Mouse (Mus musculus) hindbrain, embryonic 15.5 days (tissue): ENCODE data around the gene Urah. TPM values are rescaled to one million over a fixed set of nuclear protein-coding genes. Genes with fewer than 3 reads are reported as not detected.

ENCODE experiments used
- ATAC-seq: fragments of 200-750 bp; cut with Nextera tagmentation; 2 replicates; pipeline ENCODE4 v1.8.0; 2017; ENCODE audit warnings: low read depth, moderate number of reproducible peaks, moderate TSS enrichment; ENCODE audit not compliant: low FRiP score
- H3K27ac ChIP-seq: fragments of 300-500 bp; sonication (generic); replicated peaks from 2 replicates; pipeline ENCODE4 v1.5.1; 2015; ENCODE audit warnings: mild to moderate bottlenecking, inconsistent platforms
- H3K27me3 ChIP-seq: fragments of 300-500 bp; sonication (generic); 2 replicates; pipeline ENCODE4 v1.6.1; 2015; ENCODE audit warnings: control low read depth, inconsistent platforms
- H3K36me3 ChIP-seq: fragments of 300-500 bp; sonication (generic); 2 replicates; pipeline ENCODE4 v1.6.1; 2015; ENCODE audit warnings: control low read depth, inconsistent platforms
- H3K4me1 ChIP-seq: fragments of 300-500 bp; sonication (generic); replicated peaks from 2 replicates; pipeline ENCODE4 v1.6.1; 2015; ENCODE audit warnings: control low read depth, inconsistent platforms
- H3K4me2 ChIP-seq: fragments of 300-500 bp; sonication (generic); 2 replicates; pipeline ENCODE4 v1.6.1; 2015; ENCODE audit warnings: moderate library complexity, mild to moderate bottlenecking, inconsistent platforms
- H3K4me3 ChIP-seq: fragments of 300-500 bp; sonication (generic); 2 replicates; pipeline ENCODE4 v1.5.1; 2015; ENCODE audit warnings: mild to moderate bottlenecking, inconsistent platforms
- H3K9ac ChIP-seq: fragments of 300-500 bp; sonication (generic); 2 replicates; pipeline ENCODE4 v1.6.1; 2015; ENCODE audit warnings: inconsistent platforms
- H3K9me3 ChIP-seq: fragments of 300-500 bp; sonication (generic); 2 replicates; pipeline ENCODE4 v1.6.1; 2016; ENCODE audit warnings: control low read depth, inconsistent platforms
- WGBS: fragments of 180-500 bp; shearing (Covaris S2); methylation state at CpG from one replicate; pipeline ENCODE4 v1.1.7; 2015; 5-methylcytosine and 5-hydroxymethylcytosine counted together
- polyA plus RNA-seq: library from polyadenylated mRNA; unstranded; fragments of >200 nt; fragmentation: Nextera tagmentation; extraction: Ambion mirVana; gene quantifications from 2 replicates; pipeline ENCODE4 v1.2.1, GENCODE M21; 2015

Gene Urah
- polyA plus RNA-seq, 1 experiment from 2014 or later, result 0.25 TPM

DNA sequence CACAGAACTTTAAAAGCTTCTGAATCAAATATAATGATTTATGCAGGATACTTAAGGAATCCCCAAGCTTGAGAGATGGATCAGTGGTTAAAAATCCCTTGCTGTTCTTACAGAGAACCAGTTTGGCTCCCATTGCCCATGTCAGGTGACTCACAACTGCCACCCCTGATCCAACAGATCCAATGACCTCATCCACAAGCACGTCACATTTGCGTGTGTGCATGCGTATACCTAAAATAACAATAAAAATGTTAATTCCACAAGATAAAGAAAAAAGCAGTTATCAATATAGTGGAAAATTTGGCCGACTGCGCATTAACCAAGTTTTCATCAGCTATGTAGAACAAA lies 13.5 kb upstream of the Urah start:
- peaks cover 9% of the 10 kb centered on the region for H3K36me3 ChIP-seq
- H3K4me1 ChIP-seq, result peaks cover 27% of the 10 kb centered on the region
- H3K4me3 ChIP-seq, result peak overlapping the region; percentile 67
- peak overlapping the region; percentile 67 for H3K9ac ChIP-seq
- H3K27ac ChIP-seq, result peak overlapping the region; percentile 94
- no peaks in the 10 kb centered on the region for H3K9me3 ChIP-seq
- peak; percentile 59 for ATAC-seq
- peak overlapping the region; percentile 59 for H3K4me2 ChIP-seq
- H3K27me3 ChIP-seq, result 0 out of 2 replicates have a peak, but pooled peaks cover 3% of the 10 kb centered on the region
- WGBS, result 41% methylated on average over 5 of the region's 5 CpGs

- H3K4me1 ChIP-seq, result peaks cover 27% of the 10 kb centered on the region
- peak within 1 kb of the TSS; percentile 94 for H3K27ac ChIP-seq
- peak within 1 kb of the TSS; percentile 67 for H3K4me3 ChIP-seq
- peaks cover 9% of the 10 kb centered on the region for H3K36me3 ChIP-seq
- H3K9ac ChIP-seq, result peak within 1 kb of the TSS; percentile 67
- peak within 1 kb of the TSS; percentile 59 for H3K4me2 ChIP-seq
- 0 out of 2 replicates have a peak, but pooled peaks cover 3% of the 10 kb centered on the region for H3K27me3 ChIP-seq
- ATAC-seq, result peak; percentile 93
- no peaks in the 10 kb centered on the region for H3K9me3 ChIP-seq
- WGBS, result 3% methylated on average over 21 of the region's 21 CpGs
These were observed 13.0 kb upstream of the Urah start, which contains the start of gene Zfp941 for GRCm38 (mm10) chr7:140821653-140822329. Gene Zfp941, minus strand, starts transcription at chr7:140822178.

- Histone ChIP-seq H3K36me3 (peaks cover 5% of the 10 kb centered on the region), H3K4me3 (no peak overlapping the region), H3K4me1 (peaks cover 18% of the 10 kb centered on the region), H3K27ac (no peak overlapping the region), H3K27me3 (0 out of 2 replicates have a peak, but pooled peaks cover 3% of the 10 kb centered on the region), H3K9ac (no peak overlapping the region), H3K4me2 (no peak overlapping the region), H3K9me3 (no peaks in the 10 kb centered on the region)
- 91% methylated on average over 4 of the region's 4 CpGs for WGBS
- ATAC-seq, result no peak
These were observed 12.1 kb upstream of the Urah start for GRCm38 (mm10) chr7:140822731-140823130.

DNA sequence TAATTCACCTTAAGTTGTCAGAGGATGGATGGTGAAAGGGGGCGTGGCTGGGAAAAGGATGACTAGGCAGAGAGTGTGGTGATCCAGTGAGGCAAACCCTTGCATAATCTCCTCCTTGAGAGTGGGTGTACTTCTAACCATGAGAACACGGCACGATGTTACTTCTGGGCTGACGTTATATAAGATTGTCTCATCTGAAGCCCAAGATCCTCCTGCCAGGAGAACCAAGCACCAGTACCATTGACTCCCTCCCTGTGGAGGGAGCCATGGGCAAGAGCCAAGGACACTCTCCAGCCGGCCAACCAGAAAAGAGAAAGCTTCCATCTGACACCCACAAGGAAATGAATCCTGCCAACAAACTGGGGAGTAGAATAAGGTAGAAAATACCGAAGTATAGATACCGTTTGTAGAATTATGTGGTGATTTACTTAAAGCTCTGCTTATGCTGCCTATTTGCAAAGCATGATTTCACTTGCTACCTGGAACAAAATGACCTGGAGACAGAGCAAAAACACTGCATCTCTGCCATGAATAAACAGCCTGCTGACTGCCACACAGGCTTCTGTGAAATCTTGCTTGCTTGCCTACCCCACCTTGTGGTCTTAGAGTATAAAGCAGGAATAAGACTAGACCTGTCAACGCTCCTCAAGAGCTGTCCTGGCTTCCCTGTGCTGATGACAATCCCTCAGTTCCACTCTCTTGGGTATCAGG lies 6.5 kb upstream of the Urah start:
- ATAC-seq, result peak; percentile 66; the same call in 1 of the 2 replicates
- Histone ChIP-seq H3K36me3 (no peaks in the 10 kb centered on the region), H3K4me3 (no peak overlapping the region), H3K27ac (0 out of 2 replicates have a peak overlapping the region, but pooled peaks have one; percentile 42), H3K4me1 (0 out of 2 replicates have a peak, but pooled peaks cover 4% of the 10 kb centered on the region), H3K4me2 (0 out of 2 replicates have a peak overlapping the region, but pooled peaks have one; percentile 1), H3K9me3 (no peaks in the 10 kb centered on the region), H3K9ac (peak overlapping the region; percentile 17; the same call in 1 of the 2 replicates), H3K27me3 (0 out of 2 replicates have a peak, but pooled peaks cover 3% of the 10 kb centered on the region)
- 46% methylated on average over 8 of the region's 8 CpGs for WGBS

DNA sequence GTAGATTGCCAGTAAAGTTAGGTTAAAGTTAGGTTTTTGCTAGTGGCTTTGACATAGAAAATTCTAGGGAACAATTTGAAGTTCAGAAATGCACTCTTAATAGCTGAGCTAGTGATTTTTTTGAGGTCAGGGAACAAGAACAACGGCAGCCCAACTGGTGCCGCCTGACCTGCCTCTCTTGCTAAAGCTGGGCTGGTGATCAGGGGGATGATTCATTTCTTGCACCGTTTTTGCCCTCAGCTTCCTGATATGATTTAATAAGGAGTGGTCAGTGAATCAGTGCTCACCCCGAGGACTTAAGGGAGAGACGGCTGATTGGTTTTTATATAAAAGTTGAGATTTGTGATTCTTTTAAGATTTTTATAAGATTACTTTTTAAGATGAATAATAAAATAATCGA lies 3.4 kb upstream of the Urah start:
- no peak overlapping the region for H3K27ac ChIP-seq
- no peak overlapping the region for H3K4me3 ChIP-seq
- no peak overlapping the region for H3K4me2 ChIP-seq
- H3K9me3 ChIP-seq, result no peaks in the 10 kb centered on the region
- 69% methylated on average over 6 of the region's 6 CpGs for WGBS
- ATAC-seq, result no peak
- H3K9ac ChIP-seq, result no peak overlapping the region
- no peaks in the 10 kb centered on the region for H3K36me3 ChIP-seq
- 0 out of 2 replicates have a peak, but pooled peaks cover 4% of the 10 kb centered on the region for H3K4me1 ChIP-seq
- H3K27me3 ChIP-seq, result no peaks in the 10 kb centered on the region

GRCm38 (mm10) chr7:140833341-140833740 lies 1.5 kb upstream of the Urah start:
- Histone ChIP-seq H3K4me2 (no peak overlapping the region), H3K4me3 (no peak overlapping the region), H3K9ac (no peak overlapping the region), H3K27me3 (no peaks in the 10 kb centered on the region), H3K27ac (no peak overlapping the region), H3K4me1 (no peaks in the 10 kb centered on the region), H3K9me3 (no peaks in the 10 kb centered on the region), H3K36me3 (no peaks in the 10 kb centered on the region)
- 80% methylated on average over 4 of the region's 4 CpGs for WGBS
- ATAC-seq, result no peak

DNA sequence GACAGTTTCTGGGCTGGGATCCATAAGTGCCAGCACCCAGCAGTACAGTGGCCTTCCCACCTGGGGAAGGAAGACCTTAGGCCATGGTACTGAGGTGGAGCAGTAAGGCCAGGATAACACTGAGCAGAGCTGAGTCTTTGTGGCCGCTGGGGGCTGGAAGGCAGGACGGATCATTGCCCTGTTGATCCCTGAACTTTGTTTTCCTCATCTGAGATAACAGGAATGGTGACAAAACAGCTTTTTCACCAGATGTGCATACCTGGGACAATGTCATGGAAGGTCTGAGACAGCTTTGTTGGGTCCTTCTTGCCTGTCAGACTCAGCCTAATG lies 905 bp downstream of the Urah start:
- no peaks in the 10 kb centered on the region for H3K36me3 ChIP-seq
- no peak overlapping the region for H3K27ac ChIP-seq
- ATAC-seq, result peak; percentile 27; the same call in 1 of the 2 replicates
- H3K27me3 ChIP-seq, result peaks cover under 1% of the 10 kb centered on the region; the same call in 1 of the 2 replicates
- no peaks in the 10 kb centered on the region for H3K4me1 ChIP-seq
- no peak overlapping the region for H3K4me2 ChIP-seq
- H3K9me3 ChIP-seq, result no peaks in the 10 kb centered on the region
- WGBS, result 85% methylated on average over 2 of the region's 2 CpGs
- no peak overlapping the region for H3K4me3 ChIP-seq
- no peak overlapping the region for H3K9ac ChIP-seq

- H3K9ac ChIP-seq, result no peak overlapping the region
- ATAC-seq, result no peak
- 89% methylated on average over 9 of the region's 9 CpGs for WGBS
These were observed 1.7 kb downstream of the Urah start for GRCm38 (mm10) chr7:140836243-140837115.

GRCm38 (mm10) chr7:140839556-140839955 lies 4.7 kb downstream of the Urah start:
- Histone ChIP-seq H3K27ac (no peak overlapping the region), H3K9me3 (no peaks in the 10 kb centered on the region), H3K4me2 (no peak overlapping the region), H3K36me3 (no peaks in the 10 kb centered on the region), H3K4me1 (no peaks in the 10 kb centered on the region), H3K4me3 (no peak overlapping the region), H3K9ac (no peak overlapping the region), H3K27me3 (peaks cover 7% of the 10 kb centered on the region; the same call in 1 of the 2 replicates)
- WGBS, result 70% methylated on average over 5 of the region's 5 CpGs
- ATAC-seq, result no peak

More at GRCm38 (mm10) chr7:140836243-140837115, 1.7 kb downstream of the Urah start:
- Histone ChIP-seq H3K4me3 (no peak overlapping the region), H3K36me3 (no peaks in the 10 kb centered on the region), H3K27ac (no peak overlapping the region), H3K9me3 (no peaks in the 10 kb centered on the region), H3K27me3 (peaks cover 5% of the 10 kb centered on the region; the same call in 1 of the 2 replicates), H3K4me1 (no peaks in the 10 kb centered on the region), H3K4me2 (no peak overlapping the region)

GRCm38 (mm10) chr7:140840750-140841735 lies 6.2 kb downstream of the Urah start:
- no peak overlapping the region for H3K9ac ChIP-seq
- H3K4me1 ChIP-seq, result no peaks in the 10 kb centered on the region
- ATAC-seq, result no peak
- WGBS, result 39% methylated on average over 19 of the region's 19 CpGs
- no peaks in the 10 kb centered on the region for H3K36me3 ChIP-seq
- peaks cover 7% of the 10 kb centered on the region; the same call in 1 of the 2 replicates for H3K27me3 ChIP-seq
- H3K4me3 ChIP-seq, result no peak overlapping the region
- H3K27ac ChIP-seq, result no peak overlapping the region
- H3K4me2 ChIP-seq, result no peak overlapping the region
- no peaks in the 10 kb centered on the region for H3K9me3 ChIP-seq

- Histone ChIP-seq H3K4me3 (no peak overlapping the region), H3K4me1 (no peaks in the 10 kb centered on the region), H3K4me2 (no peak overlapping the region), H3K9ac (no peak overlapping the region), H3K27me3 (peaks cover 7% of the 10 kb centered on the region; the same call in 1 of the 2 replicates), H3K9me3 (no peaks in the 10 kb centered on the region), H3K36me3 (no peaks in the 10 kb centered on the region), H3K27ac (no peak overlapping the region)
- ATAC-seq, result no peak
- WGBS, result 75% methylated on average over 7 of the region's 7 CpGs
These were observed 9.0 kb downstream of the Urah start for GRCm38 (mm10) chr7:140843806-140844205.
